Mouse (Mus musculus): ENCODE results near the gene Ppcs.

GRCm38 (mm10) chr4:119450436-119450835 is 28.2 kb upstream of the Ppcs start:
- TF ChIP-seq POLR2A (IDR thresholded peaks at IDR 0.05; ENCODE audit: borderline replicate concordance, low read depth, low read length) (no peak), CTCF (IDR thresholded peaks at IDR 0.05; ENCODE audit: low read depth, low read length) (no peak)
